Mouse (Mus musculus) midbrain, embryonic 15.5 days (tissue): ENCODE data around the gene Plcg2. TPM values are rescaled to one million over a fixed set of nuclear protein-coding genes. Genes with fewer than 3 reads are reported as not detected.

Experiments
- ATAC-seq: fragments of 200-750 bp; cut with Nextera tagmentation; replicated peaks from 2 replicates; pipeline ENCODE4 v1.8.0; 2017; ENCODE audit warnings: moderate TSS enrichment
- H3K27ac ChIP-seq: fragments of 300-500 bp; sonication (generic); 2 replicates; pipeline ENCODE4 v1.5.1; 2015; ENCODE audit warnings: mild to moderate bottlenecking, inconsistent platforms
- H3K27me3 ChIP-seq: fragments of 300-500 bp; sonication (generic); replicated peaks from 2 replicates; pipeline ENCODE4 v1.6.1; 2015; ENCODE audit warnings: inconsistent platforms
- H3K36me3 ChIP-seq: fragments of 300-500 bp; sonication (generic); replicated peaks from 2 replicates; pipeline ENCODE4 v1.6.1; 2015; ENCODE audit warnings: inconsistent platforms
- H3K4me1 ChIP-seq: fragments of 300-500 bp; sonication (generic); 2 replicates; pipeline ENCODE4 v1.6.1; 2015; ENCODE audit warnings: inconsistent platforms
- H3K4me2 ChIP-seq: fragments of 300-500 bp; sonication (generic); 2 replicates; pipeline ENCODE4 v1.6.1; 2015; ENCODE audit warnings: inconsistent platforms, mild to moderate bottlenecking, moderate library complexity
- H3K4me3 ChIP-seq: fragments of 300-500 bp; sonication (generic); 2 replicates; pipeline ENCODE4 v1.5.1; 2015; ENCODE audit warnings: mild to moderate bottlenecking, inconsistent platforms
- H3K9ac ChIP-seq: fragments of 300-500 bp; sonication (generic); 2 replicates; pipeline ENCODE4 v1.6.1; 2015; ENCODE audit warnings: mild to moderate bottlenecking, inconsistent platforms
- H3K9me3 ChIP-seq: fragments of 300-500 bp; sonication (generic); 2 replicates; pipeline ENCODE4 v1.6.1; 2016; ENCODE audit warnings: inconsistent platforms
- WGBS: fragments of 180-500 bp; shearing (Covaris S2); methylation state at CpG from one replicate; pipeline ENCODE4 v1.1.7; 2015; ENCODE audit warnings: mixed read lengths; 5-methylcytosine and 5-hydroxymethylcytosine counted together
- polyA plus RNA-seq: library from polyadenylated mRNA; unstranded; fragments of >200 nt; fragmentation: Nextera tagmentation; extraction: Ambion mirVana; gene quantifications from 2 replicates; pipeline ENCODE4 v1.2.1, GENCODE M21; 2015

Plcg2 gene
- polyA plus RNA-seq, 1 experiment from 2014 or later = 0.90 TPM

DNA sequence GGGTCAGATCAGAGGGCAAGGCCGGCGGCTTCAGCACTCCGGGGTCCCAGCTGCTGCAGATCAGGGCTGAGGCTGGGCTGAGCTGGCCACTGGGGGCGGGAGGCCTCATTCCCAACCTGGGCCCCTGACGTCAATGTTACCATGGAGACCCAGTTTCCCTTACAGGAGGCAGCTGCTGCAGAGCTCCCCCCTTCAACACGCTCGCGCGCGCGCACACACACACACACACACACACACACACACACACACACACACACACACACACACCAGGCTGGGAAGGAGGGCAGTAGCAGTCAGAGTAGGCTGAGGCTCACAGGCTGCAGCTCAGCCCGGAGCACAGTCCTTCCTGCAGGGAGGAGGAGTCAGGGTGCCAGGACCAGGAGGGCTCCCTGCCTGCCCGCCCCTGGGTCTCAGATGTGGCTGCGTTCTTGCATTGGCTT, 27.7 kb upstream of the Plcg2 start:
- H3K27ac ChIP-seq = peak overlapping the region; percentile 91
- H3K9ac ChIP-seq = peak overlapping the region; percentile 34
- H3K9me3 ChIP-seq = no peaks in the 10 kb centered on the region
- H3K4me3 ChIP-seq = peak overlapping the region; percentile 30
- ATAC-seq = peak; percentile 93
- H3K27me3 ChIP-seq = no peaks in the 10 kb centered on the region
- H3K4me1 ChIP-seq = peaks cover 16% of the 10 kb centered on the region
- under 1% methylated on average over 13 of the region's 14 CpGs for whole genome bisulfite sequencing
- peak overlapping the region; percentile 56 for H3K4me2 ChIP-seq
- no peaks in the 10 kb centered on the region for H3K36me3 ChIP-seq

DNA sequence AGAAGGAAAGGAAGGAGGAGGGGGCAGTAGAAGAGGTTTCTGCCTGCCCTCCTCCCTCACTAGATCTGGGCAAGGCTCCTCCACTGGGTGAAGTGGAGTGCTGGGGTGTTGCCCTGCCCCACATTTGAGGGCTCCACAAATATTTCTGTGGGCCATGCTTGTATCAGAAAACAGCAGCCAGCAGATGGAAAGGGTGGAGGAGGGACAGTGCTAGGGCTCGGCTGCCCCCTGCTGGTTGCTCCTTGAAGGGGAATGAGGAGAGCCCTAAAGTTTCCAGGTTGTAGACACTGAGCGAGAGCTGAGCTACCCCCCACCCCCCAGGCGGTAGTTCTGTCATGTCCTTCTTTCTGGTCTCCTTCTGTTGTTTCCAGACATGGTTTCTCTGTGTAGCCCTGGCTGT, 26.9 kb upstream of the Plcg2 start:
- WGBS = 27% methylated on average over 3 of the region's 3 CpGs
- Histone ChIP-seq H3K36me3 (no peaks in the 10 kb centered on the region), H3K27ac (peak overlapping the region; percentile 91), H3K4me2 (no peak overlapping the region), H3K27me3 (no peaks in the 10 kb centered on the region), H3K9me3 (no peaks in the 10 kb centered on the region), H3K4me3 (no peak overlapping the region), H3K9ac (no peak overlapping the region), H3K4me1 (peaks cover 16% of the 10 kb centered on the region)
- 0 out of 2 replicates have a peak, but pooled peaks have one; percentile 16 for ATAC-seq

DNA sequence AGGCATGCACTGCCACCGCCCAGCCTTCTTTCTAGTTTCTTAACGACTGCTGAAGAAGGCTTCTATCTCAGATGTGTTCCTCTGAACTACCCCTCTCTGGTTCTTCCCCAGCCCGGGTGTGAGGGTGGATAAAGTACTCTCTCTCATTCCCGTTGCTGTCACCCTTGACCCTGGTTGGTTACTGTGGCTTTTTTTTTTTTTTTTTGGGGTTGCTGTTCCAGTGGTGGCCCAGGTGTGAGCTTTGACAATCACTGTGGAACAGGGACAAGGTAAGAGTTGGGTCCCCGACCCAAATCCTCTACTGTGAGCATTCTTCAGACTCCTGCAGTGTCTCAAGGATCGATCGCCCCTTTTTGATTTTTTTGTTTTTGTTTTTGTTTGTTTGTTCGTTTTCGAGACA, 26.4 kb upstream of the Plcg2 start:
- Histone ChIP-seq H3K4me3 (no peak overlapping the region), H3K4me1 (peaks cover 16% of the 10 kb centered on the region), H3K27ac (no peak overlapping the region), H3K27me3 (no peaks in the 10 kb centered on the region), H3K4me2 (no peak overlapping the region), H3K36me3 (no peaks in the 10 kb centered on the region), H3K9me3 (no peaks in the 10 kb centered on the region), H3K9ac (no peak overlapping the region)
- ATAC-seq = no peak
- 76% methylated on average over 9 of the region's 9 CpGs for WGBS

DNA sequence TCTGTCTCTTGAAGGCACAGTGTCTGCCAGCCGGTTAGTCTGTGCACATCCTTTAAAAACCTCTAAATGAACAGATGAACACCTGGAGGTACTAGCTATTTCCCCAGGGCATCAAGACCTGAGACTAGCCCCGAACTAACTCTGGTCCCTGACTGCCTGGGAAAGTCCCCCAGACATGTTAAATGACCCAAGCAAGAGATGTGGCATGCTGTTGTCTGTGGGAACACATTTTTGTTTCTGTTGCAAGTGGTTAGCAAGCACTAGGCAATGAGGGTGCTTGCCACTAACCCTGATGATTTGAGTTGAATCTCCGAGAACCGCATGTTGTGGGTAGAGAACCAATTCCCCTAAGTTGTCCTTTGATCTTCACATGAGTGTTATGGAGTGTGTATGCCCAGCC, 25.8 kb upstream of the Plcg2 start:
- H3K9me3 ChIP-seq = no peaks in the 10 kb centered on the region
- no peak for ATAC-seq
- WGBS = 89% methylated on average over 4 of the region's 4 CpGs

GRCm38 (mm10) chr8:117474944-117475343, 23.1 kb upstream of the Plcg2 start:
- H3K9me3 ChIP-seq = no peaks in the 10 kb centered on the region
- no peak overlapping the region for H3K9ac ChIP-seq
- no peak overlapping the region for H3K4me3 ChIP-seq
- H3K36me3 ChIP-seq = no peaks in the 10 kb centered on the region
- H3K4me1 ChIP-seq = peaks cover 10% of the 10 kb centered on the region
- ATAC-seq = peak; percentile 38; the same call in 1 of the 2 replicates
- no peak overlapping the region for H3K27ac ChIP-seq
- WGBS = 4% methylated on average over 5 of the region's 5 CpGs
- H3K4me2 ChIP-seq = no peak overlapping the region
- H3K27me3 ChIP-seq = no peaks in the 10 kb centered on the region

More for the DNA sequence above, 25.8 kb upstream of the Plcg2 start:
- Histone ChIP-seq H3K27ac (no peak overlapping the region), H3K36me3 (no peaks in the 10 kb centered on the region), H3K4me3 (no peak overlapping the region), H3K27me3 (no peaks in the 10 kb centered on the region), H3K4me2 (no peak overlapping the region), H3K9ac (no peak overlapping the region), H3K4me1 (peaks cover 16% of the 10 kb centered on the region)

GRCm38 (mm10) chr8:117475819-117476218, 22.3 kb upstream of the Plcg2 start:
- peaks cover 3% of the 10 kb centered on the region for H3K4me1 ChIP-seq
- no peaks in the 10 kb centered on the region for H3K27me3 ChIP-seq
- no peak overlapping the region for H3K4me2 ChIP-seq
- no peak overlapping the region for H3K27ac ChIP-seq
- H3K9ac ChIP-seq = no peak overlapping the region
- 72% methylated on average over 7 of the region's 7 CpGs for WGBS
- H3K9me3 ChIP-seq = no peaks in the 10 kb centered on the region
- no peak for ATAC-seq
- no peak overlapping the region for H3K4me3 ChIP-seq
- no peaks in the 10 kb centered on the region for H3K36me3 ChIP-seq

- Histone ChIP-seq H3K4me2 (no peak overlapping the region), H3K9ac (no peak overlapping the region), H3K4me1 (no peaks in the 10 kb centered on the region), H3K4me3 (no peak overlapping the region), H3K27me3 (no peaks in the 10 kb centered on the region), H3K36me3 (no peaks in the 10 kb centered on the region), H3K9me3 (no peaks in the 10 kb centered on the region), H3K27ac (no peak overlapping the region)
- ATAC-seq = no peak
Measured at GRCm38 (mm10) chr8:117478082-117478481, 20.0 kb upstream of the Plcg2 start.

DNA sequence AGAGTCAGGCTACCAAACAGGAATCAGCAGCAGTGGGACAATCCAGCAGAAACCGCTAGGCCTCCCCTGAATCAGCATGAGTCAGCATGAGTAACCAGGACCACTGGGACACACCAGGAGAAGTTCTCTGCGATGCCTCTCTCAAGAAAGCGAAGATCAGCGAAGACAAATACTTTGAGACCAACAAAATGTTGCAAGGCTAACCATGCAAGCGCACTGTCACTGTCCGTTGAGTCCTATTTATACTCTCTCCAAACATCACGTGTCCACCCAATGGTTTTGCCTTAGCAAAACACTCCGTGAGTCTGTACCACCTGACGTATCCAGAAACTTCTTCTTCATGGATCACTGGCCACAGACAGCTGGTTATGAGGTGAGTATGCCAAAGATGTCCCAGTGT, 18.1 kb upstream of the Plcg2 start:
- no peaks in the 10 kb centered on the region for H3K36me3 ChIP-seq
- ATAC-seq = no peak
- no peak overlapping the region for H3K4me2 ChIP-seq
- no peak overlapping the region for H3K9ac ChIP-seq
- 96% methylated on average over 9 of the region's 9 CpGs for WGBS
- H3K27ac ChIP-seq = no peak overlapping the region
- H3K4me1 ChIP-seq = no peaks in the 10 kb centered on the region
- H3K4me3 ChIP-seq = no peak overlapping the region
- no peaks in the 10 kb centered on the region for H3K27me3 ChIP-seq
- H3K9me3 ChIP-seq = no peaks in the 10 kb centered on the region

DNA sequence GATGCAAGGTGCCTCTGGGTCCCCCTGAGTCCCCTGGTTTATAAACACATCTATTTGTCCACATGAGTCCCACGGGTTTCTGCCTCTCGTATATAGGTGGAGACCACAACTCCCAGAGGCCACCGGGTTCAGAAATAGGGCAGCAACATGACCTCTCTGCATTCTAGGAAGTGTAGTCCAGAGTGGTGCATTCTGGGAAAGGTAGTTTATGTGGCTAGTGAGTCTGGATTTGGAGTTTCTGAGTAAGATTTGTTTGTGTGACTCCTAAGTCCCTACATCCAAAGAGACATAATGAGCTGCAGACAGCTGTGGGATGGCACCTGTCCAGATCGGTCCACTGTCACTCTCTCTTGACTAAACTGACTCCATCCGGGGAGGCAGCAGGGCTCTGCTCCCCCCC, 17.6 kb upstream of the Plcg2 start:
- 66% methylated on average over 5 of the region's 5 CpGs for WGBS
- Histone ChIP-seq H3K9ac (no peak overlapping the region), H3K27me3 (no peaks in the 10 kb centered on the region), H3K9me3 (no peaks in the 10 kb centered on the region), H3K4me3 (no peak overlapping the region), H3K36me3 (no peaks in the 10 kb centered on the region), H3K4me1 (no peaks in the 10 kb centered on the region), H3K27ac (no peak overlapping the region), H3K4me2 (no peak overlapping the region)
- no peak for ATAC-seq

- H3K4me3 ChIP-seq = no peak overlapping the region
- no peak for ATAC-seq
Measured at GRCm38 (mm10) chr8:117481830-117482229, 16.3 kb upstream of the Plcg2 start.

GRCm38 (mm10) chr8:117484731-117485130, 13.4 kb upstream of the Plcg2 start:
- no peaks in the 10 kb centered on the region for H3K36me3 ChIP-seq
- no peak for ATAC-seq
- no peaks in the 10 kb centered on the region for H3K9me3 ChIP-seq
- H3K4me1 ChIP-seq = no peaks in the 10 kb centered on the region
- H3K27me3 ChIP-seq = no peaks in the 10 kb centered on the region
- H3K9ac ChIP-seq = no peak overlapping the region
- H3K4me2 ChIP-seq = no peak overlapping the region
- 91% methylated on average over 8 of the region's 8 CpGs for WGBS
- H3K4me3 ChIP-seq = no peak overlapping the region
- H3K27ac ChIP-seq = no peak overlapping the region

More at GRCm38 (mm10) chr8:117481830-117482229, 16.3 kb upstream of the Plcg2 start:
- Histone ChIP-seq H3K27me3 (no peaks in the 10 kb centered on the region), H3K9me3 (no peaks in the 10 kb centered on the region), H3K36me3 (no peaks in the 10 kb centered on the region), H3K4me1 (no peaks in the 10 kb centered on the region), H3K4me2 (no peak overlapping the region), H3K27ac (no peak overlapping the region), H3K9ac (no peak overlapping the region)
- 83% methylated on average over 5 of the region's 5 CpGs for WGBS

DNA sequence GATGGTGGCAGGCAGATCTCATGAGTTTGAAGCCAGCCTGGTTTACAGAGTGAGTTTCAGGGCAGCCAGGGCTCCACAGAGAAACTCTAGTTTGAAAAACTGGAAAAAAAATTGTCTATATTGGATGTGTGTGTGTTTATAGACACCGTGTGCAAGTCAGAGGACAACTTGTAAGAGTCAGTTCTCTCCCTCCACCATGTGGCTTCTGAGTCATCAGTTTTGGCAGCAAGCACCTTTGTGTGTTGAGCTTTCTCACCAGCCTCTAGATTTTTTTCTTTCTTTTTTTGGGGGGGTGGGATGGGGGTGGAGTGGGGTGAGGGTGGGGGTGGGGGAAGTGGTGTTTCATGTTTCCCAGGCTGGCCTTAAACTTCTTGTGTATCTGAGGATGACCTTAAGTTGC, 12.8 kb upstream of the Plcg2 start:
- H3K27me3 ChIP-seq = no peaks in the 10 kb centered on the region
- 81% methylated on average over 1 of the region's 1 CpGs for WGBS
- no peak overlapping the region for H3K27ac ChIP-seq
- no peak overlapping the region for H3K4me2 ChIP-seq
- H3K4me3 ChIP-seq = no peak overlapping the region
- H3K9me3 ChIP-seq = no peaks in the 10 kb centered on the region
- no peaks in the 10 kb centered on the region for H3K36me3 ChIP-seq
- no peak for ATAC-seq
- H3K4me1 ChIP-seq = no peaks in the 10 kb centered on the region
- no peak overlapping the region for H3K9ac ChIP-seq

DNA sequence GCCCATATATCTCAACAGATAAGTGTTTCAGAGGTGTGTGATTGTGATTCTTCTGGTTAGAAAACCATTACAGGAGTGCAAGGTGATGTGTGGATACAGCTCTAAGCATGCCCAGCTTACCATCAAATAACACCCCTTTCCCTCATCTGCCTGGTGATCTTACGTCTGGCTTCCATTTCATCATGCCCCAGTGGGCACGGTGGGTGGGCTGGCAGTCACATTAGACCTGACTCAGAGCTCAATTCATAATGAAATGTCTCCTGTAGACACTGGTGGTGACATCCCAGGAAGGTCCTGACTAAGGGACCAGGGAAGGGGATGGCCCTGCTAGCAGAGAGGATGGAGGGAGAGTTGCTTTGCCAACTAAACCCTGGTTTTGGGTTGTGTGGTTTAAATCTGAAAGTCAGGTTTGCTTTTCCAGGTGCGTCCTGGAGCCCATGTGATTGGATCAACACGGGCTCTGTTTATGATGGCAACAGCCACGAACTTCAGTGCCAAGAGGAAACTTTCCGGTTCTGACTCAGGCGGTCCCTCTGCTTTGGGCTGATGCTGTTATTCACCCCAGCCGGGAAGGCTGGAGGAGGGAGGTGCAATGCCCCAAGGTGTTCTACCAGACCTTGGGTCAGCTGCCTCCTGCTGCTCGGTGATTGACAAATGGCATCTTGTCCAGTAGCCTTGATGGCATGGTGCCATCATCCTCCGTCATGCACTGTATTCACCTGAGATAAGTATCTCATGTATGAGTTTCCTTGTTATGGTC, 9.7 kb upstream of the Plcg2 start:
- no peaks in the 10 kb centered on the region for H3K4me1 ChIP-seq
- H3K9ac ChIP-seq = no peak overlapping the region
- H3K36me3 ChIP-seq = no peaks in the 10 kb centered on the region
- 80% methylated on average over 10 of the region's 10 CpGs for WGBS
- H3K27me3 ChIP-seq = no peaks in the 10 kb centered on the region
- ATAC-seq = no peak
- H3K4me2 ChIP-seq = no peak overlapping the region
- no peak overlapping the region for H3K27ac ChIP-seq
- H3K9me3 ChIP-seq = no peaks in the 10 kb centered on the region
- no peak overlapping the region for H3K4me3 ChIP-seq
